Mouse (Mus musculus) liver, embryonic 16.5 days (tissue): ENCODE results near the gene Memo1. TPM values are rescaled to one million over a fixed set of nuclear protein-coding genes. Genes with fewer than 3 reads are reported as not detected.

Experiments
- ATAC-seq: fragments of 200-750 bp; cut with Nextera tagmentation; 2 replicates; pipeline ENCODE4 v1.8.0; 2017; ENCODE audit warnings: low read depth, mild to moderate bottlenecking, moderate number of reproducible peaks, moderate library complexity
- H3K27ac ChIP-seq: fragments of 300-500 bp; sonication (generic); 2 replicates; pipeline ENCODE4 v1.5.1; 2014; ENCODE audit warnings: mild to moderate bottlenecking, low read length
- H3K27me3 ChIP-seq: fragments of 300-500 bp; sonication (generic); 2 replicates; pipeline ENCODE4 v1.6.1; 2014; ENCODE audit warnings: low read depth, low read length, mixed read lengths; ENCODE audit not compliant: control insufficient read depth, insufficient read depth
- H3K36me3 ChIP-seq: fragments of 300-500 bp; sonication (generic); 2 replicates; pipeline ENCODE4 v1.6.1; 2014; ENCODE audit warnings: mild to moderate bottlenecking; ENCODE audit not compliant: control insufficient read depth, insufficient read depth
- H3K4me1 ChIP-seq: fragments of 300-500 bp; sonication (generic); 2 replicates; pipeline ENCODE4 v1.6.1; 2014; ENCODE audit warnings: low read depth, low read length, mixed read lengths; ENCODE audit not compliant: control insufficient read depth
- H3K4me2 ChIP-seq: fragments of 300-500 bp; sonication (generic); 2 replicates; pipeline ENCODE4 v1.6.1; 2014; ENCODE audit warnings: low read depth, low read length, mixed read lengths
- H3K4me3 ChIP-seq: fragments of 300-500 bp; sonication (generic); 2 replicates; pipeline ENCODE4 v1.5.1; 2014; ENCODE audit warnings: low read depth, mild to moderate bottlenecking, low read length
- H3K9ac ChIP-seq: fragments of 300-500 bp; sonication (generic); 2 replicates; pipeline ENCODE4 v1.6.1; 2014; ENCODE audit warnings: low read depth, low read length
- H3K9me3 ChIP-seq: fragments of 300-500 bp; sonication (generic); replicated peaks from 2 replicates; pipeline ENCODE4 v1.6.1; 2016; ENCODE audit warnings: low read length; ENCODE audit not compliant: control insufficient read depth
- WGBS: fragments of 180-500 bp; shearing (Covaris S2); extraction: QIAGEN DNeasy Blood & Tissue Kit; methylation state at CpG from one replicate; pipeline ENCODE4 v1.1.7; 2014; ENCODE audit not compliant: insufficient replicate concordance; 5-methylcytosine and 5-hydroxymethylcytosine counted together
- polyA plus RNA-seq: library from polyadenylated mRNA; unstranded; fragments of >200 nt; fragmentation: Nextera tagmentation; extraction: Ambion mirVana; gene quantifications from 2 replicates; pipeline ENCODE4 v1.2.1, GENCODE M21; 2015

Memo1 gene
- polyA plus RNA-seq, 1 experiment from 2014 or later, result 82.5 TPM

GRCm38 (mm10) chr17:74285730-74286129 is 9.6 kb downstream of the Memo1 start:
- H3K9me3 ChIP-seq, result no peaks in the 10 kb centered on the region
- no peak overlapping the region for H3K9ac ChIP-seq
- peak overlapping the region; percentile 1 for H3K27ac ChIP-seq
- H3K4me2 ChIP-seq, result peak overlapping the region; percentile 19; the same call in 1 of the 2 replicates
- WGBS, result 34% methylated on average over 2 of the region's 2 CpGs
- peaks cover 12% of the 10 kb centered on the region; the same call in 1 of the 2 replicates for H3K36me3 ChIP-seq
- no peak overlapping the region for H3K4me3 ChIP-seq
- H3K4me1 ChIP-seq, result peaks cover 52% of the 10 kb centered on the region
- ATAC-seq, result no peak
- H3K27me3 ChIP-seq, result no peaks in the 10 kb centered on the region

- peak overlapping the region; percentile 45 for H3K4me2 ChIP-seq
- no peak overlapping the region for H3K4me3 ChIP-seq
- H3K27me3 ChIP-seq, result no peaks in the 10 kb centered on the region
- 0 out of 2 replicates have a peak, but pooled peaks have one; percentile 30 for ATAC-seq
- H3K9me3 ChIP-seq, result no peaks in the 10 kb centered on the region
- 0 out of 2 replicates have a peak overlapping the region, but pooled peaks have one; percentile 37 for H3K9ac ChIP-seq
- peak overlapping the region; percentile 70 for H3K27ac ChIP-seq
- peaks cover 13% of the 10 kb centered on the region; the same call in 1 of the 2 replicates for H3K36me3 ChIP-seq
- H3K4me1 ChIP-seq, result peaks cover 45% of the 10 kb centered on the region
- 36% methylated on average over 2 of the region's 2 CpGs for WGBS
Measured at GRCm38 (mm10) chr17:74284397-74285115, 10.8 kb downstream of the Memo1 start.

GRCm38 (mm10) chr17:74282024-74282423 is 13.3 kb downstream of the Memo1 start:
- Histone ChIP-seq H3K4me2 (no peak overlapping the region), H3K4me1 (peaks cover 40% of the 10 kb centered on the region), H3K27ac (no peak overlapping the region), H3K36me3 (peaks cover 5% of the 10 kb centered on the region; the same call in 1 of the 2 replicates), H3K9ac (no peak overlapping the region), H3K27me3 (no peaks in the 10 kb centered on the region), H3K4me3 (no peak overlapping the region), H3K9me3 (no peaks in the 10 kb centered on the region)
- WGBS, result 87% methylated on average over 3 of the region's 3 CpGs
- ATAC-seq, result no peak

GRCm38 (mm10) chr17:74278966-74279869 is 16.1 kb downstream of the Memo1 start:
- WGBS, result 86% methylated on average over 8 of the region's 8 CpGs
- ATAC-seq, result peak; percentile 65

GRCm38 (mm10) chr17:74274471-74274870 is 20.9 kb downstream of the Memo1 start:
- no peaks in the 10 kb centered on the region for H3K27me3 ChIP-seq
- H3K27ac ChIP-seq, result no peak overlapping the region

More at GRCm38 (mm10) chr17:74278966-74279869, 16.1 kb downstream of the Memo1 start:
- H3K4me2 ChIP-seq, result no peak overlapping the region
- H3K4me1 ChIP-seq, result peaks cover 25% of the 10 kb centered on the region
- no peaks in the 10 kb centered on the region for H3K9me3 ChIP-seq
- no peak overlapping the region for H3K4me3 ChIP-seq
- H3K36me3 ChIP-seq, result peaks cover 5% of the 10 kb centered on the region; the same call in 1 of the 2 replicates
- no peak overlapping the region for H3K9ac ChIP-seq
- H3K27ac ChIP-seq, result peak overlapping the region; percentile 16
- H3K27me3 ChIP-seq, result no peaks in the 10 kb centered on the region

GRCm38 (mm10) chr17:74272683-74273205 is 22.6 kb downstream of the Memo1 start:
- Histone ChIP-seq H3K4me2 (no peak overlapping the region; the same call in 1 of the 2 replicates), H3K4me1 (peaks cover 33% of the 10 kb centered on the region), H3K27me3 (no peaks in the 10 kb centered on the region), H3K4me3 (no peak overlapping the region), H3K9ac (no peak overlapping the region), H3K27ac (peak overlapping the region; percentile 32; the same call in 1 of the 2 replicates), H3K9me3 (peaks cover 5% of the 10 kb centered on the region), H3K36me3 (no peaks in the 10 kb centered on the region; the same call in 1 of the 2 replicates)
- 47% methylated on average over 16 of the region's 16 CpGs for WGBS
- ATAC-seq, result no peak

More at GRCm38 (mm10) chr17:74274471-74274870, 20.9 kb downstream of the Memo1 start:
- Histone ChIP-seq H3K4me3 (no peak overlapping the region), H3K36me3 (no peaks in the 10 kb centered on the region; the same call in 1 of the 2 replicates), H3K4me1 (peaks cover 35% of the 10 kb centered on the region), H3K9me3 (no peaks in the 10 kb centered on the region), H3K4me2 (no peak overlapping the region), H3K9ac (no peak overlapping the region)
- ATAC-seq, result no peak
- 44% methylated on average over 3 of the region's 3 CpGs for WGBS

GRCm38 (mm10) chr17:74271541-74272268 is 23.6 kb downstream of the Memo1 start:
- Histone ChIP-seq H3K36me3 (no peaks in the 10 kb centered on the region; the same call in 1 of the 2 replicates), H3K4me1 (peaks cover 39% of the 10 kb centered on the region), H3K9me3 (peaks cover 6% of the 10 kb centered on the region), H3K9ac (no peak overlapping the region), H3K4me2 (no peak overlapping the region), H3K27me3 (no peaks in the 10 kb centered on the region), H3K4me3 (no peak overlapping the region), H3K27ac (peak overlapping the region; percentile 32; the same call in 1 of the 2 replicates)
- WGBS, result 36% methylated on average over 3 of the region's 3 CpGs
- no peak for ATAC-seq

- ATAC-seq, result no peak
- peaks cover 52% of the 10 kb centered on the region for H3K4me1 ChIP-seq
Measured at GRCm38 (mm10) chr17:74270205-74270604, 25.1 kb downstream of the Memo1 start.

More at GRCm38 (mm10) chr17:74270205-74270604, 25.1 kb downstream of the Memo1 start:
- 57% methylated on average over 2 of the region's 2 CpGs for WGBS
- Histone ChIP-seq H3K9me3 (peaks cover 6% of the 10 kb centered on the region), H3K27me3 (no peaks in the 10 kb centered on the region), H3K4me3 (no peak overlapping the region), H3K27ac (no peak overlapping the region), H3K9ac (no peak overlapping the region), H3K36me3 (no peaks in the 10 kb centered on the region; the same call in 1 of the 2 replicates), H3K4me2 (no peak overlapping the region)
